Mouse (Mus musculus) kidney, postnatal 25 days (tissue): ENCODE measurements around the gene Ldlrad3.

Experiments
- DNase-seq, 2 experiments: peaks; one replicate each; pipeline ENCODE4 v3.0.0; 2021; ENCODE audit warnings: mixed read lengths in 2 of 2

Gene Ldlrad3

DNA sequence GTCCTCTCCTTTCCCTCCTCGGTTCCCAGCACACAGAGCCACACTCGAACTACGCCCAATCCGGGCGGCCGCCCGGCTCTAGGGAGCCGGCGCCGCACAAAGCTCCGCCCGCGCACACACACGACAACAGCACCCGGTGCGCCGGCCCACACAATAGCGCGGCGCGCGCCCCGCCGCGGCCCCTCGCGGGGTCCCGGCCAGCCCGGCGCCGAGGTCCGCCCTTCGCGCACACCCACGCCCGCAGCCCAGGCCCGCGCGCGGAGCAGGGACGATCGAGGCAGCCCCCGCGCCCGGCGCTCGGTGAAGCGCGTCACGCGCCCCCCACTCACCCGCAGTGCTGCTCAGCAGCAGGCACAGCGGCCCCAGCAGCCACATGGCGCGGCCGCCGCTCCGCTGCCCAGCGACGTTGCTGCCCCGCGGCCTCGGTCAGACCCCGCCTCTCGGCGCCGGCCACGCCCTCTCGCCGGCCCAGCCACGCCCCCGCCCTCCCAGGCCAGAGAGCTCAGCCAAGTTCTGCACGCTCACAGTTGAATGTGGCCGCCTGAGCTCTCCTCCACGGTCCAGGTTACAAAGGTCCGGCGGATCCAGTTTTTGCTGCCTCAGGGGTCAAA lies at the start of gene Ldlrad3:
TSS of gene Ldlrad3 (minus strand) at position 435 of the 611 bp plus-strand sequence.
- peak; percentile 94 to 95 for DNase-seq

DNA sequence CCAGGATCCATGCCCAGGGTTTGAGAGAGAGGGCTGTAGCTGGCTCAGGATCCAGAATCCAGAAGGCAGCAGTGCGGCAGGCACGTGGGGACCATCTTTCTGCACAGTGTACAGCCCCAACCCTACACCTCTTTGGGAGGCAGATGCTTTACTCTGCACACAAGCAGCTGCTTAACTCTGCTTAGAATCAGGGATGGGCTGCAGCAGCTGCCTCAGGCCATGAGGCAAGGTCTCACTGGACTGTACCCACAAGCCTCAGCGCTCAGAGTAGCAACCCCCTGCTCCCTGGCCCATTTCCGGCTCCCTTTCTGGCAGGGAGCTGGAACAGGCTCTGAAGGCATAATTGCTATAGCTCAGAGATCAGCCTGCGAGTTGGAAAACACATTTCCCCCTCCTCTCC lies 45.3 kb upstream of the Ldlrad3 start:
- peak in 1 of 2 experiments; percentile 3 for DNase-seq

DNA sequence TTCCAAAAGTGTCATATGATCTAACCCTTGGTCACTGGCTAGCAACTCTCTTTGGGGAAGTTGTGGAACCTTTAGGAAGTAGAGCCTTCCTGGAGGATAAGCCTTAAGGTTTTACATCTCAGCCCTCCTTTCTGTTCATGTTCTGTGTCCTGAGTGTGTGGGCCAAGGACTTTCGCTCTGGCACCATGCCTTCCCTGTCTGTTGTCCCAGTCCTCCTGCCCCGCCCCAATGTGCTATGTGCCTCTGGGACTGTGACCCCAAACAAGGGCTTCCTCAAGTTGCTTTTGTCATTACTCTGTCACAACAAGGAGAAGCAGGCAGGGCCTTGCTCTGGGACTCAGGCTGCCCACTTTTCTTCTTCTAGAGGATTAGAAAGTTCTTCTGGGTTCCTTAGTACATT lies 42.9 kb upstream of the Ldlrad3 start:
- no peak for DNase-seq

DNA sequence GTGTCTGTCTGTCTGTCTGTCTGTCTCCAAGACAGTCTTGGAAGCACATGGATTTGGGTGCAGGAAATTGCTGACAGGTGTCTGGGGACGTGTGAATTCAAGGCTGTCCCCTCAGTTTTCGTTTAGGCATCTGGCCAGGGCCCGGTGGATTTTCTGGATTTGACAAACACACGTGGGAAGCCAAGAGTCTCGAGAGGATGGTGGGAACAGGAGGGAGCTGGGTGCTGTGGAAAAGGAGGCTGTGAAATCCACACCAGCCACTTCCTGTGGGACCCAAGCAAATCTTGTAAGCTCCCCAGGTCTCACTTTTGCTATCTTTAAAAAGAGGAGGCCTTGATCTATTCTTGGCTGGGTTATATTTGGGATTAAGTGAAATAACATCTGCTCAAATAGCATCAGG lies 42.1 kb upstream of the Ldlrad3 start:
- DNase-seq = no peak

DNA sequence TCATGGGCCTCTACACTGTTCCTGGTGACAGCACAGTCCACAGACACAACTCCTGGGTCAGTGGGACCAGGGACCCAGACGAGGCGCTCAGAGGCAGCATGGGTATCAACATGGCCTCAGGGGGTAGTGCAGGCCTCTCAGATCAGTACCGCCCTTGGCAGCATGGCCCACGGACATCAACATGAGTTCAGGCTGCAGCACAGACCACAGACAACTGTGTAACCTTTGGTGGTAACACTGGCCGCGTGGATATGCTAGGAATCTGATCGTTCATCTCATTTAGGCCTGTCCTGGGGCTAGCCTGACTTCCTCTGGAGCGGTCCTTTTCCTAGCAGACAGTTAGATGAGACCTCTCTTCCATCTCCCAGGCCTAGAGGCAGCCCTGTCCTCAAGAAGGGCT lies 41.7 kb upstream of the Ldlrad3 start:
- no peak for DNase-seq

DNA sequence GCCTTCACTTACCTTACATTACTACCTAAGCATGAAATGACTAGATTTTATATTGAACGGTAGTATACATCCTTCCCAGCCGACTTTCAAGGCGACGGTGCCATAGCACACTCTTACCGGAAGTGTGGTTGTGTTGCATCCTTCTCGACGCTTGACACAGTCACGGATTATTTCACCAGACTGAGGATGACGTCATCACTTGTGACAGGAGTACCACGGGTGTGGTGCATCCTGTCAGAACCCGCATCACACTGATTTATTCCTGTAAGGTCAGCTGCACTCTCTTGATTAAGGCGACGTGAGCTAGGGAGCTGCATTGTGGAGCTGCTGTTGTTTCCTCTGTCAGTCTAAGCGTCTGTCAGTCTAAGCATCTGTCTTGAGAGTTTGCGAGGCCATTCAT lies 40.1 kb upstream of the Ldlrad3 start:
- no peak for DNase-seq

DNA sequence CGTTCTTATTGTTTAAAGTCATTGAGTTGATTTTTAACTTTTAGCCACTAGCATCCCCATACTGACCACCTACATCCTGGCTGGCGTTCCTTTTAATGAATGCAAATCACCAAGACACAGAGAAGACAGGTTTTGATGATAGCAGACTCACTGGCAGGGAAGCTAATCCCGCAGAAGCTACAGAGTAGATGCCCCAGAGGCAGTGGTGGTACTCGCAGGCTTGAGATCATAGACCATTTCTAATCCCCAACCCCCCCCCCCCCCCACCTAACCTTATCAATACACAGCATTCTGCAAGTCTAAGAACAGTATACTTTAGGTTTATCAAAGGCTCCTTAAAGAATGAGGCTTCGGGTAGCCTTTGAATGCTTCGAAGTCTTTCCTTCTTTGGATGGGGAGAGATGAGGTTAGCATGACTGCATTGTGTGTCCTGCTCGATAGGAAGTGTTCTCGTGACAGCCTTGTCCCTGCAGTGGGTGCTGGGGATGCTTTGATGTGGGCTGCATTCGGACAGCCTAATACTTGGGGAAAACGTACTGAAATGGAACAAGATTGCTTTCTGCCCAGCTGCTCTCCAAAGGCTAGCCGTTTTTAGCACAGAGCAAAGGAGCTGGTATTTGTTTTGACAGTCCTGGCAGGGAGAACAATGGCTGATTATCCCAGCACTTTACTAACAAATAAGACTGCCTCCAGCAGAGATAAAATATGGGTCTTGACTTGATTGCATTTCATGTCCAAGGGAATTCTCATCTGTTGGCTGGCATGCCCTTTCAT lies 37.4 kb upstream of the Ldlrad3 start:
- DNase-seq = no peak

DNA sequence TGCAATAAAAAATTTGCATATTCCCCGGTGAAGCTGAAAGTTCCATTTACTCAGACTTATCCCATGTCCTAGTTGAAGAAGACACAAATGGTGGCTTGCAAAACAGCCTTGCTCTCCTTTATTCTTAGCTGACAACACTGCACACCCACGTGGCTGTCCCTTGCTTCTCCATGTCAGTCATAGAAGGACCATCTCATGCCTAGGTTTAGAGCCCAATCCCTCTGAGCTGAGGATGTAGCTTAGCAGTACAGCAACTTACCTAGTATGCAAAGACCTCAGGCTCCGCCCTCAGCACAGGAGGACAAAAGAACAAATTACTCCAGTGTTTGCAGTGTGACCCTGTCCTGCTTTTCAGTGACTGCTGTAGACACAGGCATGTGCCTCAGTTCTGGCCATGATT lies 36.6 kb upstream of the Ldlrad3 start:
- DNase-seq = no peak

DNA sequence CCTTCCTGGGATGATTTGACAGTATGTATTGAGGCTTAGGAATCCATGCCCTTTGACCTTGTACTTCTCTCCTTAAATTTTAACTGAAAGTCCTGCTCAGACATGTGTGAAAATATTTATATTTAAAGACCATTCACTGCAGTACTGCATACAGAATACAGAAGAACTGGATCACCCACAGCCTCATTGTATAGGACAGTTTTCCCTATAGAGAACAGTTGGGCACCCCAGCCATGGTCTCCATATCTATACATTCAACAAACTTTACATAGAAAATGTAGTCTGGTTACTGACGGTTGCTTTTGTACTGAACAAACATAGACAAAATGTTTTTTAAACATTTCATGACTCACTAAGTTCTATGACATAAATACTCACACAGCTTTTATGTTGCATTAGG lies 30.6 kb upstream of the Ldlrad3 start:
- no peak for DNase-seq

DNA sequence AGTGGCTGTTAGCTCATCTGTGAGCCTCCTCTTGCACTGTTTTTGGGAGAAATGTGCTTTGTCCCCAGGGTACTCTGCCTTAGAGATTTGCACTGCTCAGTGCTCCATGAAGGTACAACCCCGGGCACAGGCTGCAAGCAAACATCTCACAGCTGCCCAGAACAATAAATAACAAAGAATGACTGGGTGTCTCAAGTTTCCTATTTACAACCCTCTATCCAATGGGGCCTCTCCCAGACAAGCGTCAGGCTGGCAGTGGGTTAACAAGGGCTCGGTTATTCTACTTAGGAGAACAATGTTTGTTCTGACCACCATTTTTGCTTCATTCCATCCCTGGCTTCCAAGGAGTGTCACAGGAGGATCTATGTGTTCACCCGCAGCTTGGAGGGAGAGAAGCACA lies 25.9 kb upstream of the Ldlrad3 start:
- no peak for DNase-seq

DNA sequence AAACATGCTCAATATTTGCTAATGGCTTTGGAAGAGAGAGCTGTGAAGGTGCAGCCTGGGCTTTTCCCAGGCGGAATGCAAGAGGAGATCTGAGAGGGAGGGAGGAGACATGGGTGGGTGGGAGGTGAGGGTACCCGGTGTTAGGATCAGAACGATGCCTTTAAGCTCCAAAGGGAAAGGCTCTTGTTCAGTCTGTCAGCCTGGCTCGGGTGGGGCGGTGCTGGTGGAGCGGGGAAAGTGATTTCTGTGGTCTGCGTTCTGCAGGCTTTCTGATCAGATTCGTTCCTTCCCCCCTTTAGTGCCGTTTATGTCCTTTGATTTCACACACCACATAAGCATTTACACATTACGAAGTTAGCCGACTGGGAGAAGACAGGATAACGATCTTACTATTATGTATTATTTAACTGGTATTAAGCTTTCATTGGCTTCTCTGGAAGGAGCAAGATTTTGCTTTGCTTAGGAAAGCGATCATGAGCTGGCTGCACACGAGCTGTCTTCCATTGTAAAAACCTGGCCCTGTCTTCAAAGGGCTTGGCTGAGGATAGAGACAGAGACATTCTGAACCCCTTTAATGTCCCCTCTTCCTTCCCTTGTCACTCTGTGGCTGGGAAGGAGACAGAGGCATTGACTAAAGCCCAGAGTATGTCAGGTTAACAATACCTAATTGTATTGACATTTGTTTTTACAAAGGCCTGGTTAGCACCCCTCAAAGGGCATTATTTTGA lies 19.7 kb upstream of the Ldlrad3 start:
- DNase-seq = no peak

DNA sequence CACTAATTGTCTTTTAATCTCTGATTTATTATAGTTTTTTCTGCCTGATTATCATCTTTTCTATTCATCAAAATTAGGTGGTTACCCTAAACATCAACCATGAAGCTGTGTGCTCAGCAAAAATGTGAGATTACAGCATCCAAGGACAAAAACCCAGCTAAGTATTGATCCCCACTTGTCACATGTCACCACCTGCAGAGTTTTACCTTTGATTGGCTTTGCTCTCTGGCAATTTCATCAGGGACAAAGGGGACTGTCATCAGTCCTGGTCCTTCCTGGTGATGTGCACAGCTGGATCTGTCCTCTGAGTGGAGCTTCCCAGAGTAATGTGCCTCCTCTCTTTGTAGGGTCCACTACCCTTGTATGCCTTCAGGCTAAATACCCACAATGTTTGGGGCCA lies 17.3 kb upstream of the Ldlrad3 start:
- DNase-seq = no peak

DNA sequence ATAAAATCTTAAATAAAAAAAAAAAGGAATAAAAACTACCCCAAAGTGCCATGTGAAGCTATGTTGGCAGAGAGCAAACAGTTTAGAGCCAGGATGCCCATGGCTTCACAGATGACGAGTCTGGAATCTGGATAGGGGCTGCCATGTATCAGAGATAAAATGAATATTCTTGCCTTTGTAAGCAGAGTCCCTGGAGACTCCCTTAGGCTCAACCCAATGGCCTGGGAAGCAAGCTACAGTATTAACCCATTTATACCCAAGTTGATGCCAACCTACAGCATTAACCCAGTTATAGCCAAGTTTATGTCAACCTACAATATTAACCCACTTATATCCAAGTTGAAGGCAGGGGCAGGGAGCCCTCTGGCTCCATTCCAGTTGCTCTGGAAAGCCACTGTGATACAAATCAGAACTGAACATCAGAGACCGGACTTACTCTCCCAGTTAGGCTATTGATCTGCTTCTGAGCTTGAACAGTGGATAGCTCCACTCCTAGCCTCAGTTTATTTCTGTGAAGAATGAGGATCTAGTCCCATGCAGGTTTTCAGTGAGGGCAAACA lies 16.1 kb upstream of the Ldlrad3 start:
- no peak for DNase-seq

DNA sequence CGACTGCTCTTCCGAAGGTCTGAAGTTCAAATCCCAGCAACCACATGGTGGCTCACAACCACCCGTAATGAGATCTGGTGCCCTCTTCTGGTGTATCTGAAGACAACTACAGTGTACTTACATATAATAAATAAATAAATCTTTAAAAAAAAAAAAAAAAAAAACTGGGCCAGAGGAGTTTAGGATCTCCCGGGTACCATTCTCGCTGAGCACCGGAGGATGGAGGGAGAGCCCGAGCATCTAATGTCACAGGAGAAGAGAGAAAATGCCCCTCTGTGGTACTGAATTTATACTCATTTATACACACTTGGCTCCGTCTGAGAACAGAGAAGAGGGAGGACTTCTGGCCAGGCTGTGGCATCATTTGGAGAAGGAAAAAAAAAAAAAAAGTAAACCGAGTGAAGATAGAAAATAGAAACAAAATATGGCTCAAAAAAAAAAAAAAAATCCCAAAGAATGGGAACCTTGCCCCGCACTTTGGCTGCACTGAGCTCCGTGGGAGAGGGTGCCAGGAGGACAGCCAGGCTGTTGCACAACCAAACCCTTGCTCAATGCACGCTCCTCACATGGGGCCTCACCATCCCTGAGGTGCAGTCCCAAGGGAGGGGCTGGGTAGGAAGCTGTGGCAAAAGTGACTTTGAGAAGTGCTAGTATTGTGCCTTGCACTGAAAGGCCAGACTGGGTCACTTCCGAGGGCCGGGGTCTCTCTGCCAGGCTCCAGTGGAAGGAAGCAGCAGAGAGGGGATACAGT lies 15.2 kb upstream of the Ldlrad3 start:
- peak; percentile 64 to 89 for DNase-seq

DNA sequence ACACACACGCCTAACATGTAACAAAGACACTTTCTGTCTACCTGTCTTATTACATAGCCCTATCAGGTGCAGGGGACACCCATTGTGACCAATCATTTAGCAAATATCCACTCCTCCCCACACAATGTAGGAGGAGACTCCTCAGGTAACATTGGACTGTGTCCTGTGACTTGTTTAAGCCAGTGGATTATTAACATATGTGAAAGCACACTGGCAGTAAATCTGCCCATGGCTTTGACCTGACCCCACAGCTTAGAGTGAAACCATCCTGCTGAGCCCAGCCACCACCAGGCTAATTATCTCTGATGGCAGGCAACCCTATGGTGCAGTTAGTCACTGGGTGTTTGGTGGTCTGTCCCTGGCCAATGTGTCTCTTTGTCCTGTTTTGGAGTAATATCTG lies 11.1 kb upstream of the Ldlrad3 start:
- DNase-seq = peak; percentile 60 to 85

DNA sequence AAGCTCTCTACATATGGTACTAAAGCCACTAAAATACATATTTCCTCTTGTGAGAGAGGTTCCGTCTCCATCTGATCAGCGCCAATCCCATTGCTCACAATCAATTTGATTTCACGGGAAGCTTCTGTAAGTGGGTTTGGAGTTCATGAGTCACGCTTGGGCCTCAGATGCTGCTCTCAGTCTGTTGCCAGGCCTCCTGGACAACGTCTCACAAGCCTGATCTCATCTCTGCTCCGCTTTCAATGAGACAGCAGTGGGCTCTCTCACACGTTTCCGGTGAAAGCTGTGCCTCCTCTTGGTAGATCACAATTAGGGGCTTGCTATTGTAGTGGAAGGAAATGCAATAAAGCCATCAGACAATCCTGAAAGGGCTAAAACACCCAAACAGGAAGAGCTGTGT lies 10.5 kb upstream of the Ldlrad3 start:
- no peak for DNase-seq

DNA sequence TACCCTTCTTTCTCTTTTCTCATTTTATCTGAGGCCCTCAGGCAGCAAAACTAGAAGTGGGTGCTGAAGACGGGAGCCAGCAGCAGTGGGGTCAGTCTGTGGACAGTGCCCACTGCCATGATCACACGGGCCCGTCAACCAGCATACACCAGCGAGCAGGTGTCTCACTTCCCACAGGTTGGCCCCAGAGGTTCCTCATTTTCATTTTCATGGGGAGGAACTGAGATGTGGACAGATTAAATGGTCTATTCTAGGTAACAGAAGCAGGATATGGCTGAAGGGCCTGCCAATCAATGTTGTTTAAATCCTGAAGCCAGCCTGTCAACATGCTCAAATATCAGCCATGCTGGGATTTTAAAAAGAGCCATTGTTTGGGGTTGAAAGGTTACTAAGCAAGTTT lies 9.3 kb upstream of the Ldlrad3 start:
- no peak for DNase-seq

DNA sequence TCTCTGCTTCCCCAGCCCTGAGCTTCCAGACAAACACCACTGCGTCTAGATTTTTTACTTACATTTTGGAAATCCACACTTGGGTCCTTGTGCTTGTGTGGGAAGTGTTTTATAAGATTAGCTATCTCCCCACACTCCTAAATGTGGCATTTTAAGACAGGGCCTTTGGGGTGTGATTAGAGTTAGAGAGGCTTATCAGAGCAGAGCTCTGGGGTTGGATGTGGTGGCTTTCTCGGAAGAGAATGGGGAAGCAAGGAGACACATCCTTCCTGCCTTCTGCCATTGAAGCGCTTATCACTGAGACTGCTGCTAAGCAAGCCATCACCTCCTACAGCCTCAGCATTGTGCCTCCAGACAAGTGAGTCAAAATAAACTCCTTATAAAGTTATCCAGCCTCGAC lies 8.1 kb upstream of the Ldlrad3 start:
- DNase-seq = no peak

DNA sequence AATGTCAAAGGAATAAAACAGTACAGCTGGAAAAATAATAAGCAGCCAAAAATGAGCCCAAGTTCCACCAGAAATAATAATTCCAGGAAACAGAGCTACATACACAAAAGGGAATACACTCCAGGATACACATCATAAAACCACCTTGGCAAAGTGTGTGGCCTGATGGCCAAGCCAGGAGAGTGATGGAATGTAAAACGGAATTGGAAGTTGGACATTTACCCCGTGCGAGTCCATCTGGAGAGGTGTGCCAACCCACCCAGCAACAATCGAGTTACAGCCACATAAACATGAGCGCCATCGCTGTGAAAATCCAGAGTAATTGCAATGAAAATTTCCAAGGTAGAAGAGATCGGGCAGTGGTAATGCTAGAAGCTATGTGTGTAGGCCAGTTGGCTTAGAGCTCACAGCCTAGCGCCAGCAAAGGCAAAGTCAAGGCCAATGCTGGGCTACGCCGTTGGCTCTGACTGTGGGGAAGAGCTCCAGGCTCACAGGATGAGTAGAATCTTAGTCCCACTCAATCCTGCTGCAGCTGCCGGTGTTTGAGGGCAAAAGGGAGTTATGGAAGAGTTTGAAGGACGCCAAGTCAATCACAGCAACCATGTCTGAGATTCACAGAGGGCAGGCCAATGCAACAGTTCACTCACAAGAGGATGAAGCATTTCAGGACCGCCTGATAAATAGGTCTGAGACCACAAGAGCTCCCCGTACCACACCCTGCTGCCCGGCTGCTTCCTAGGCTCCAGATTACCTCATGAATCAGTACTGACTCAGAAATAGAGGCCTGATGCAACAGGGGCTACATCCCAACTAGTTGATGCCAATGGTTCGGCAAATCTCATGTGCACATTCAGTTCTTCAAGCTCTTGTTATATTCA lies 7.0 kb upstream of the Ldlrad3 start:
- no peak for DNase-seq

DNA sequence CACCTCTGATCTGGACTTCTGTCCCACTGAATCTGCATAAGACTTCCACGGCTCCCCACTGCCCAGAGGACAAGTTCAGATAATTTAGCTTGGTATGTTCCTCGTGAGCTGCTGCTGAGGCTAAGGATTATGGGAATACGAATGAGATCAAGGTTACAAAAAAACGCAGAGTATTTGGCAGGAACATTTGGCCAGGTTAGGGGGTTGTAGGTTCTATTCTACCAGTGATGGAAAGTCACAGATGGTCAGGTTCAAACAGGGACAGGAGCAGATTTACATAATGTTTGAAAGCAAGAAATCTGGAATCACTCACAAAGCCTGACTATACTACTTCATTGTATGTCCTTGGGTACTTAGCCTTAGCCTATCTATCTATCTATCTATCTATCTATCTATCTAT lies 5.6 kb upstream of the Ldlrad3 start:
- no peak for DNase-seq

DNA sequence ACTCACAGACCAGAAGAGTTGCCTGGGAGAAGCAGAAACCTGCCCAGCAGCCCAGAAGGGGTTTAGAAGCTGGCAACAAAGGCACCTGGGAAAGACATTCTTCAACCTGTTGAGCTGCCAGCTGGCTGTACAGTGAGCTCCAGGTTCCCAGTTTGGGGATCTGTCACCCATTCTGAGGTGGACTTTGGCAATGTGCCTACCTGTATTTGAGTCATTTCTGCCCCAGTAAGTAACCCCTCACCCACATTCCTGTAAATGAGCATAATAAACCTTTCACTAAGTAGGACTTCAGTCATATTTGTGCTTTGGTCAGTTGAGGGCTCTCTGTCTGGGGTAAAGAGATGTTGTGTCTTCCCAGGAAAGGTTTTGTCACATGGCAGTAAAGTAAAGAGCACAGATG lies 4.8 kb upstream of the Ldlrad3 start:
- DNase-seq = peak; percentile 11 to 47
